Mouse (Mus musculus) cerebellum, postnatal 10 days (tissue): ENCODE measurements around the gene Arl3.

Source experiments
- DNase-seq, 2 experiments: peaks; one replicate each; pipeline ENCODE4 v3.0.0; 2021; ENCODE audit warnings: mixed read lengths in 2 of 2

Arl3 gene

DNA sequence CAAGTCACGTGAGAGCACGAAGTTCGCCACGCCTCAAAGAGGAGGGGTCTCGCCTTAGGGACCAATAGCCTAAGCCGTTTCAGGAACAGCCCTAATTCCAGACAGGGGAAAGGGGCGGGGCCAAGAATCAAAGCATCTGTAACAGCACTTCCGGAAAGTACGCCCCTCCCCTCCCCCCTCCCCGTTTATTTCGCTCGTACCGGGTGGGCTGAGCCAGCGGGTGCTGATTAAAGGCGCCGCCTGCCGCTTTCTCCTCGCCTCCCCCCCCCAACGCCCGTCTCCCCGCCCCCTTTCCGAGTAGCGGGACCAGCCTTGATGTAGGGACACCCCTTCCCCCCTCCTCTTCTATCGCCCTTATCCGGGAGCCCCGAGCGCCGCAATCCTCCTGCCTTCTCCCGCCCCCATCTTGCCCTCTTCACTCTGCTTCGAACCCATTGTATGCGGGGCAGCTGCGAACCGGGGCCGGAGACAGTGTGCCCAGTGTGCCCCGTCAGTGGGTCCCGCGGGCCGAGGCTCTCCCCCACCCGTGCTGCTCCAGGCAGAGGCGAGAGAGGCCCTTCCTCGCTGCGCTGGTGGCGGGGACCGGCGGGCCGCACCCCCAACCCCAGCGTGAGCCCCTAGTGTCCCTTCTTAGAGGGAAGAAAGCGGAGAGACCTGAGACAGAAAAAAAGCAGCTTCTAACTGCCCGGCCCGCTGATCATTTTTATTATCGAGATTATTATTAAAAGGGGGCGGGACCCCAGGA lies 73.0 kb downstream of the Arl3 start:
- DNase-seq: peak; percentile 99

DNA sequence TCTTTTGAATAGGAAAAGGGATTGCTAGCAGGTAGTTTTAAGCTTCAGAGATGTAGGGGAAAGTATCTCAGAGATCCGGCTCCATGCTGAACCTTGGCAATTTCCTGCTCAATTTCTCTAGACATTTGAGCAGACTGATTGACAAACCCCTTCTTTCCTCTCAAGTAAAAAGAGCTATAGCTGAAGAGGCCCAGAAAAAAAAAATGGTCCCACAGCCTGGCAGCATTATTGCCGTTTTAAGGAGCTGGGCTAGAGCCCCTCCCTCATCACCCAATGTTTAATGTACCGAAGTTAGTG lies 73.5 kb downstream of the Arl3 start:
- DNase-seq: no peak

DNA sequence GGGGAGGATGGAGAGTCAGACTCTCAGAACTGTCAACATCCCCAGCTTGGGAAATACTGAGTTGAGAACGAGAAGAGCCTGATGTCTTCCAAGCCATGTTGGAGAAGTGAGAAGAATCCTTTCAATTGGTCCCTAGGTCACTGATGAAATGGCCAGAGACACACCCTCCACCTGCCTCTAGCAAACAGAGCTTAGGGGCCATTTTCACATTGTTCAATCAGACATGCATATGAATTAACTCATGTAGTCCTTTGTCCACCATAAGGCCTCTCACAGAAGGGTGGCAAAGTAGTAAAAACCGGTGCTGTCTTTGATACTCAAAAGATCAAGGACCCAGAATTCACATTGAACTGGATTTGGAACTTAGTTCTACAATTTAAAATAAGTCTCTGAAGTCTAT lies 75.8 kb downstream of the Arl3 start:
- DNase-seq: no peak

DNA sequence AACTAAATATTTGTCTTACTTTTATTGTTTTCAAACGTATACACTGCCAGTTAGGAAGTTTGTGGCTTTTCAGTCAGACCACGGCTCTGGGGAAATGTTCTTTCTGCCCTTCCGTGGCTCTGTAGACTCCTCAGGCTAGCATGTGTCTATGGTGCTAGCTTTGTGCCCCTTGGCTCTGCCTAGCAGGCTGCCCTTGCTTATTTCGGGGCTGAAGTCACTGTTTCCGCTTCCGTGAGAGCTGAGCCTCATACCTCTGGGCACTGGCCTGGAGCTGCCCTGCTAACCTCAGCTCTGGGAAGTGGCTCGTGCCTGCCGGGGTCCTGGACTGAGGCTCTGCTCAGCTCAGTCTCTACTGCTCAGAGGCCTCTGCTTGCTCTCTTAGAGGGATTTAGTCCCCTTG lies 77.9 kb downstream of the Arl3 start:
- DNase-seq: no peak

DNA sequence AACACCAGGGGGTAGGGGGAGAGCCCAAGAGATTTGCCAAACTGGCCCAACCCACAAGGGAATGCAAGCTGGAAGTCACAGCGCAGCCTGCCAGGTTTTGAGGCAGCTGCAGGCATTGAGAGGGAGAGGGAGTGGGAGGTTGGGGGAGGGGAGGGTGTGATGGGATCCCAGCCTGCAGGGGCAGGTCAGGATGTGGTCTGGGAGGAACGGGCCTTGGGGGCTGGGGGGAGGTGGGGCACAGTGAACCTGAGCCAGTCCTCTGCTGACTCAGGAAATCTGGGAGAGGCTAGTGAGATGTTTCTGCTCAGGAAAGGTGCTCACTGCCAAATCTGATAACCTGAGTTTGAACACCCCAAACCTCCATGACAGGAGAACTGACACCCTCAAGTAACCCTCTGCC lies 82.4 kb downstream of the Arl3 start:
- peak in 1 of 2 experiments; percentile 54 for DNase-seq

DNA sequence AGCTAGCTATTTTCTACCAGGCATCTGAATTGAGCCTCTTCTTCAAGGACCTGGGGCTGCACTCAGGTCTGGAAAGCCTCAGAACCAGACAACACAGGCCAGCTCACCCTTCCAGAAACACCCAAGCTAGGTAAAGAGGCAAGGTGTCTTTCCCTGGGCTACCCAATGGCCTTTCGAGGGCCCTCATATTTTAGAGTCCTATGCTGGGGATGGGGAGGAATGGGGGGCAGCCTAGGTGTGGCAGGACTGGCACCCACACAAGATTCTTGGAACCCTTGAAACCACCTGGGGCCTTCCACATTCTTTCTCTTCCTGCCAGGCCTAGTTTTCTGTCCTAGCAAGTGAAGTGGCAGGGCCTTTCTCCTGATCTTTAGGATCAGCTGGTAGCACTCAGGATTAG lies 83.5 kb downstream of the Arl3 start:
- DNase-seq: no peak

DNA sequence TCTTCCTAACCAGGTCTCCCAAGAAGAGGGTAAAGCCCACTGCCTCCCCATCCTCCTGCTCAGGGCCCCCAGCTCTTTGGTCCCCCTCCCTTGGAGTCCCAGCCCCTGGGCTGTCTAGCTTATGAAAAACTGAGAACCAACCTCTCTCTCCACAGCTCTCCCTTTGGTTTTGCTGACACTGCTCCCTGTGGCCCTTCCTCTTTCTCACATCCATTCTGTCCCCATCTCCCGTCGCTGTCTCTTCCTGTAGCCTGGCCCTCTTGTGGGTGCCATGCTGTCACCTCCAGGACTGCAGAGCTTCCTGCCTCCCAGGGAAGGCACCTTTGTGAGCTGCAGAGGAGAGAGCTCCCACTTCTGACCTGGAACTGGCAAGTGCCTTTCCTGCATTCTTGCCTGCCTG lies 86.3 kb downstream of the Arl3 start:
- no peak for DNase-seq

DNA sequence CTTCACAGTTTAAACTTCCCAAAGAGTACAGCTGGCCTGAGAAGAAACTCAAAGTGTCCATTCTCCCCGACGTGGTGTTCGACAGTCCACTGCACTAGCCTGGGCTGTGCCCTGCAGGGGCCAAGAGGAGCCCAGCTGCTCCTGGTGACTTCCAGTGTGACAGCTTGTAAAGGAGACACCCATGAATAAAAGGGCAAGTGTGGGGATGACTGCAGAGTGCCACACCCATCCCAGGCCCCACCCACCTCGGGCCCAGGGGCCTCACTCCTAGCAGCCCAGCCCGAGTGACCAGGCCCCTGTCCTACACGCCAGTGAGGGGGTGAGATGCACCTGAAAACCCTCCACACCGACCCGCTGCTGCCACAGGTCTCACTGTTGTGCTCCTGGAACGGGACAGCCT lies 87.2 kb downstream of the Arl3 start:
- DNase-seq: no peak

DNA sequence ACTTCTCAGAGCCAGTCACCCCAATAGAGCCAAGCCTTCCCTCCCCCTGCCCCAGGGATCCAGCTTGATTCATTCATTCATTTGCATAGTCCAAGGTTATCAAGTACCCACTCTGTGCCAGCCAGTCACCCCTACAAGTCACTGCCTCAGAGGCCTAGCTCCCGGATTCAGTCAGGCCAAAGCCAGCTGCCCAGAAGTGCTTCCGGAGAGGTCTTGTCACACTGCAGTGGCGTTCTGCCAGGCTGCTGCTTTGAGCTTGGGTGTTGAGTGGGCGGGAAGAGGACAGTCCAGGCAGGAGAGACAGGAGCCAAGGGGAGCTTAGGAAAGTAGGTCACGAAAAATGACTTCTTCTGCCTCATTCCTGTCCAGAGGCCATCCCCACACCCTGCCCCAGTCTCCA lies 88.5 kb downstream of the Arl3 start:
- DNase-seq: peak; percentile 63 to 66

DNA sequence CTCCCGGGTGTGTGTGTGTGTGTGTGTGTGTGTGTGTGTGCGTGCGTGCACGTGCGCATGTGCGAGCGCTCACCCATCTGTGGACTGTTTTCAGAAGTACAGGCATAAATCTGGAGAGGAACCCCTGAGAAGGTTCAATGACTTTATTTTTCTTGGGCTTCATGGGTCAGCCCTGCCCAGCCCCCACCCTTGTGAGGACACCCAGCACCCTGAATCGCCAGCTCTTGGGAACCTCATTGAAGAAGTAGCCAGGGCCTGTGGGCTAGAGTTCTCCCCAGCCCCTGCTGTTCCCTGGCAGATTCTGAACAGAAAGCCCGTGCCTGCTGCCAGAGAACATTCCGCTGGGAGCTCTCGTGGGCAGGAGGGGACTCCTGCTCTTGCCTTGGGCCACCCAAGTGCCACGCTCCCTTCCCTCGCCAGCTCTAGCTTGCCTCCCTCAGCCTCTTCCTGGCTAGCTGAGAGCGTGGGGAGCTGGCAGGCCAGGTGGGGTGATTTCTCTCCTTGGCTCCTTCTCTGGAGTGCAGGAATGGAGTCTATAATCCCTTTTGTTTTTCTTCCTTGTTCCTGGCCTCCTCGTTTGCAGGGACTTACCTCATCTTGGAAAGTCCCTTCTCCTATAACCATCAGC lies 89.2 kb downstream of the Arl3 start:
- peak; percentile 71 to 79 for DNase-seq

DNA sequence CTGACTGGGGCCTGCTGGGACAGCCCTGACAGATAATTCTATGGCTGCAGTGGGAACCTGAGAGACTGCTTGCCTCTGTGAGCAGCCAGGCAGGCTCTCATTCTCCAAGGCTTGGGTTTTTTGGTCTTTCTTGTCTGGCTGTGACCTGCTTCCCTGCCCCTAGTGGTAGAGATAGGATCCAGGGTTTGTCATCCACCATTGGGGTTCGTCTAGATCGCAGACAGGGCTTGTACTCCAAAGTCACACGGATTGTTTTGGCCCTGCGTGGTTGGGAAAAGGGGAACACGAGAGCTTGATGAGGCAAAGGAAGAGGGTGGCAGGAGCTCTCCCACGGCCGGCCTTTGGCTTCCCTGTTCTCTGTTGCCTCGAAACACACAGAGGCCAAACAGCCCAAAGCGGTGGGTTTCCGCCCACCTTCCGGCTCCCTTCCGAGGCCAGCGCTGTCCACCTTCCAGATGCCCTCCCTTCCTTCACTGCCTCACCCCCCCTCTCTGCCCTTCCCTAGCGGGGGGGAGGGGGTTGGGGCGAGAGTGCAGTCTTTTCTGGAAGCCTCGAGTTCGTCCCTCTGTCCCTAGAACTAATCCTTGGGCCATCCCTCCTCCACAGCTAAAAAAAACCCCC lies 90.0 kb downstream of the Arl3 start:
- peak; percentile 59 to 73 for DNase-seq

DNA sequence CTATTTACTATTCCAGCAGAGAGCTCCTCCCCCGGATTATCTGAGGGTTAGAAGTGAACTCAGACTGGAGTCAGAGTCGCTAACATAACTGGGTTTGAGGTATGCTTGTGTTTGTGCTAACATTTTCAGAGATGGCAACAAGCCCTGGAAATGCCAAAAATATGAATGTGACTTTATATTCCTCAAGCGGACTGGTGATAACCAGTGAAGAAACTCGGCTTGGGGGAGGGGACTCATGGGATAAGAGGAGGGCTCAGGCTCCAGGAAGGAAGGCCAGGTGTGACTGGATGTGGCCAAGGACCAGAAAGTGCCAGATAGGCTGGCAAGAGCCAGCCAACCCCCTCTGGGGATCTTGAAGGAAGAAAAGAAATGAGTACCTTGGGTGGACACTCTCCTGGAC lies 91.2 kb downstream of the Arl3 start:
- DNase-seq: peak; percentile 52 to 54

DNA sequence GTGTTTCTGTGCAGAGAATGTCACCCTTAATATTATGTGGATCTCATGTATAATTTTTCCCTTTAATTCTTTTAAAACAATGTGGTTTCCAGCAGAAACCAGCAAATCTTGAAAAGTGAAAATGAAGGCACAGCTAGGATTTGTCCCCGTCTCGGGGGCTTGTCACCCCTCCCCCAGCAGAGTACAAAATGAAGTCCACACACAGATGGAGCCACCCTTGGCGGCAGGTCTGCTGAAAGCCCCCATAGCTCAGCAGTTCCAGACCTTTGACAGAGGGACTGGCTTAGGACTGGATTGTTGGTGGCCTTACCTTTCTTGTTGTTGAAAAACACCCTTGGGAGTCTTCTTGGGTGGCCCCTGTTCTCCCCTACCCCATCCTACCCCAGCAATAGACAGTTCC lies 91.6 kb downstream of the Arl3 start:
- DNase-seq: peak; percentile 55 to 57
